Mouse (Mus musculus) hindbrain, embryonic 14.5 days (tissue): Measurements from ENCODE around the gene Pkp1. TPM values are rescaled to one million over a fixed set of nuclear protein-coding genes. Genes with fewer than 3 reads are reported as not detected.

ENCODE experiments used
- polyA plus RNA-seq: library from polyadenylated mRNA; unstranded; fragments of >200 nt; fragmentation: Nextera tagmentation; extraction: Ambion mirVana; gene quantifications from 2 replicates; pipeline ENCODE4 v1.2.1, GENCODE M21; 2014

Gene Pkp1
- polyA plus RNA-seq, 1 experiment from 2014 or later: not detected

Other genes starting within 250 kb of the Pkp1 start
- 21.7 and 22.1 TPM in 2 replicates for gene Csrp1, start 199.1 kb downstream of the Pkp1 start, polyA plus RNA-seq
- 38.5 and 38.7 TPM in 2 replicates for gene Phlda3, start 153.1 kb downstream of the Pkp1 start, polyA plus RNA-seq
- gene Tnni1, start 139.8 kb downstream of the Pkp1 start, polyA plus RNA-seq: 0.47 and 1.7 TPM in 2 replicates
- gene Lad1, start 100.6 kb downstream of the Pkp1 start, polyA plus RNA-seq: 0.23 and 0.51 TPM in 2 replicates
- gene Tnnt2, start 82.9 kb downstream of the Pkp1 start, polyA plus RNA-seq: 0.39 and 0.70 TPM in 2 replicates
- not detected in 2 replicates for gene Igfn1, start 87.1 kb upstream of the Pkp1 start, polyA plus RNA-seq
- 98.2 and 116 TPM in 2 replicates for gene Tmem9, start 88.9 kb upstream of the Pkp1 start, polyA plus RNA-seq
- not detected in 2 replicates for gene Ascl5, start 131.6 kb upstream of the Pkp1 start, polyA plus RNA-seq
- 0.13 and 0.17 TPM in 2 replicates for gene Cacna1s, start 133.5 kb upstream of the Pkp1 start, polyA plus RNA-seq
- gene Kif21b, start 212.2 kb upstream of the Pkp1 start, polyA plus RNA-seq: 49.4 and 51.7 TPM in 2 replicates